Mouse (Mus musculus) lung, postnatal 4 days (tissue): ENCODE data around the gene Sacs.

Experiments used
- DNase-seq, 2 experiments: peaks; one replicate each; pipeline ENCODE4 v3.0.0; 2021

The Sacs gene

GRCm38 (mm10) chr14:61161367-61162334, 23.4 kb downstream of the Sacs start:
- no peak for DNase-seq

- DNase-seq, result no peak
These were observed 26.2 kb downstream of the Sacs start for GRCm38 (mm10) chr14:61164461-61164860.

GRCm38 (mm10) chr14:61165929-61166328, 27.7 kb downstream of the Sacs start:
- no peak for DNase-seq

- peak; percentile 31 to 38 for DNase-seq
These were observed 33.2 kb downstream of the Sacs start for GRCm38 (mm10) chr14:61171261-61171970.

- DNase-seq, result peak; percentile 100
These were observed 34.4 kb downstream of the Sacs start for GRCm38 (mm10) chr14:61172548-61173158.

- peak; percentile 69 to 78 for DNase-seq
These were observed 35.0 kb downstream of the Sacs start for GRCm38 (mm10) chr14:61173229-61173628.

- no peak for DNase-seq
These were observed 53.6 kb downstream of the Sacs start for GRCm38 (mm10) chr14:61191904-61192303.

- no peak for DNase-seq
These were observed 54.1 kb downstream of the Sacs start for GRCm38 (mm10) chr14:61192326-61192725.

GRCm38 (mm10) chr14:61194416-61194815, 56.2 kb downstream of the Sacs start:
- DNase-seq, result no peak

- no peak for DNase-seq
These were observed 71.9 kb downstream of the Sacs start for GRCm38 (mm10) chr14:61210111-61210510.

GRCm38 (mm10) chr14:61211754-61212153, 73.5 kb downstream of the Sacs start:
- DNase-seq, result no peak

- no peak for DNase-seq
These were observed 82.9 kb downstream of the Sacs start for GRCm38 (mm10) chr14:61221166-61221565.

- DNase-seq, result no peak
These were observed 84.2 kb downstream of the Sacs start for GRCm38 (mm10) chr14:61222506-61222905.

- DNase-seq, result no peak
These were observed 85.5 kb downstream of the Sacs start for GRCm38 (mm10) chr14:61223740-61224139.

- no peak for DNase-seq
These were observed 86.3 kb downstream of the Sacs start for GRCm38 (mm10) chr14:61224387-61225077.

- DNase-seq, result no peak
These were observed 87.9 kb downstream of the Sacs start for GRCm38 (mm10) chr14:61226151-61226550.

GRCm38 (mm10) chr14:61229763-61230162, 91.5 kb downstream of the Sacs start:
- DNase-seq, result no peak

GRCm38 (mm10) chr14:61230179-61230578, 91.9 kb downstream of the Sacs start:
- no peak for DNase-seq

- no peak for DNase-seq
These were observed 93.8 kb downstream of the Sacs start for GRCm38 (mm10) chr14:61232016-61232568.

GRCm38 (mm10) chr14:61235846-61236474, 97.7 kb downstream of the Sacs start:
- DNase-seq, result no peak

GRCm38 (mm10) chr14:61237101-61237654, 98.9 kb downstream of the Sacs start:
- DNase-seq, result no peak

GRCm38 (mm10) chr14:61238751-61239150, 100.5 kb downstream of the Sacs start:
- DNase-seq, result no peak
